Comparison of ENCODE assay signal across 19 mouse cellular contexts in the genomic region with DNA sequence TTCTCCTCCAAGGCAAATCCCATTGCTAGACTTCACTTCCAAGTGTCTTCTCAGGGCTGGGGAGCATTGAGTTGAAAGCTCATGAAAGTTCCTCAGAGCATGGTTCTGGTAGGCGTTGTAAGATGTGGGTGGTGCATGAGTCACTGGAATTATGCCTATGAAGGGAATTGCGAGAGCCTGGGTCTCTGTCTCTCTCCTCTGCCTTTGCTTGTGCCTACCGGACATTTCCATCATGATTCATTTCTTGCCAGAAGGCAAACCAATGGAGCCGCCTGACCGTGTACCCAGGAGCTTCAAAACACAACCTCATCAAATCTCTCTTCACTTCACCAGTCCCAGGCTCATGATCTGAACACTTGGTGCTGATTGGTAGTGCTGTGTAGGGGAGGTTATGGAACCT. TPM values are rescaled to one million over a fixed set of nuclear protein-coding genes. Genes with fewer than 3 reads are reported as not detected.
DNase-seq lines count a peak whose midpoint lies in the region; TF ChIP-seq lines count a peak whose summit lies in the region.
"Had no signal": no experiment of that assay in that cellular context is flagged by ENCODE, and none has a peak within 500 bp of the region (broad histone marks: within the 10 kb centered on the region; RNA-seq: fewer than 3 reads in every experiment).

No protein-coding gene starts in this region.

- H3K27ac ChIP-seq in macrophage = peak overlapping the region; percentile 38
- no peak overlapping the region for H3K27ac ChIP-seq in kidney, adult 2 months (ENCODE audit: insufficient read depth, low read depth, low read length)
- H3K27ac ChIP-seq: embryonic facial prominence, embryonic 10.5 days; forebrain, embryonic 12.5 days; layer of hippocampus, adult 2 months; liver, embryonic 15.5 days had no signal

- no peak for TF ChIP-seq POLR2A in kidney, adult 2 months (IDR thresholded peaks at IDR 0.05; ENCODE audit: low read depth, low read length)

- no peaks in the 10 kb centered on the region for H3K79me2 ChIP-seq in macrophage (ENCODE audit: inconsistent target)

- TF ChIP-seq CTCF in kidney, adult 2 months (conservative IDR thresholded peaks at IDR 0.05; ENCODE audit: insufficient read depth, insufficient read length, low read depth, low read length) = no peak

- intact Hi-C loops in left cerebral cortex, postnatal 4 days (cut with DNase I) = no loop called here

- H3K4me3 ChIP-seq in macrophage (ENCODE audit: inconsistent target) = no peak overlapping the region
- H3K4me3 ChIP-seq in kidney, adult 2 months (ENCODE audit: insufficient read depth, low read depth, low read length) = no peak overlapping the region
- H3K4me3 ChIP-seq: embryonic facial prominence, embryonic 10.5 days; forebrain, embryonic 12.5 days; layer of hippocampus, adult 2 months; liver, embryonic 15.5 days; megakaryocyte, embryonic 14.5 days had no signal

- 63% methylated on average over 5 of the region's 5 CpGs for WGBS in macrophage (ENCODE audit: missing documents)
- WGBS in kidney, adult 2 months = 77% methylated on average over 5 of the region's 5 CpGs

- peaks cover 3% of the 10 kb centered on the region; the same call in 1 of the 2 replicates for H3K4me1 ChIP-seq in kidney, adult 2 months (ENCODE audit: control insufficient read depth, insufficient read depth, low read length)
- H3K4me1 ChIP-seq: embryonic facial prominence, embryonic 10.5 days; forebrain, embryonic 12.5 days had no signal

- peak; percentile 44 to 57 for DNase-seq in left cerebral cortex, adult 18-20 months (ENCODE audit: low spot score in 2 of 2)
- no peak for DNase-seq in left cerebral cortex, postnatal 4 days
- peak; percentile 46 for DNase-seq in 3134 (ENCODE audit: extremely low read depth, insufficient read length, low spot score)
- DNase-seq in NIH3T3 (ENCODE audit: low read depth) = peak; percentile 71
- no peak for DNase-seq in kidney, adult 2 months
- DNase-seq in adrenal gland, postnatal 14 days = no peak
- DNase-seq: adrenal gland, postnatal 36 days; cerebellum, adult 9-10 months; kidney, adult 11 months; kidney, postnatal 10 days; lung, postnatal 10 days; midbrain, embryonic 14.5 days; thymus, postnatal 36 days had no signal

- H3K27me3 ChIP-seq in kidney, adult 2 months (replicated peaks; ENCODE audit: control insufficient read depth, insufficient read depth, low read length) = no peaks in the 10 kb centered on the region

- no peaks in the 10 kb centered on the region for H3K36me3 ChIP-seq in macrophage (ENCODE audit: inconsistent target)
- no peaks in the 10 kb centered on the region for H3K36me3 ChIP-seq in kidney, adult 2 months (ENCODE audit: control insufficient read depth, insufficient read depth, low read length)
- H3K36me3 ChIP-seq: embryonic facial prominence, embryonic 10.5 days; forebrain, embryonic 12.5 days; liver, embryonic 15.5 days had no signal

RNA-seq across cellular contexts. Expression of a gene that starts 11.8 kb away (rescaled TPM):
- total RNA-seq in left cerebral cortex, adult 18-20 months (2021) = 100 to 1,000 TPM; 341 to 343 TPM
- total RNA-seq in left cerebral cortex, postnatal 4 days (2021) = 100 to 1,000 TPM; 278 to 279 TPM
- total RNA-seq in macrophage (2018; cell fraction: chromatin; rRNA removed) = 100 to 1,000 TPM in 9 of 26 experiments, 10 to 100 TPM in 17; 55.1 to 151 (median 86.4) TPM
- 100 to 1,000 TPM; 423 to 668 (median 547) TPM for total RNA-seq in macrophage (2018; cell fraction: cytosol; rRNA removed)
- 100 to 1,000 TPM; 147 to 373 (median 239) TPM for total RNA-seq in macrophage (2018; cell fraction: nucleus; rRNA removed)
- polyA plus RNA-seq in macrophage (2018) = 571 to 1,341 TPM (median 733 TPM) in 3 replicates
- polyA plus RNA-seq in kidney, adult 2 months (2012; rRNA removed) = 316 and 386 TPM in 2 replicates
- 280 and 282 TPM in 2 replicates for total RNA-seq in adrenal gland, postnatal 14 days (2021)

RNA-seq across cellular contexts. Expression of a gene that starts 27.4 kb away (rescaled TPM):
- 100 to 1,000 TPM; 174 to 187 TPM for total RNA-seq in left cerebral cortex, adult 18-20 months (2021)
- total RNA-seq in left cerebral cortex, postnatal 4 days (2021) = 100 to 1,000 TPM; 186 to 197 TPM
- 10 to 100 TPM in 25 of 26 experiments, 1 to 10 TPM in 1; 9.7 to 53.5 (median 26.6) TPM for total RNA-seq in macrophage (2018; cell fraction: chromatin; rRNA removed)
- total RNA-seq in macrophage (2018; cell fraction: cytosol; rRNA removed) = 100 to 1,000 TPM in 4 of 26 experiments, 10 to 100 TPM in 22; 48.9 to 117 (median 81.0) TPM
- total RNA-seq in macrophage (2018; cell fraction: nucleus; rRNA removed) = 100 to 1,000 TPM in 15 of 26 experiments, 10 to 100 TPM in 11; 23.6 to 218 (median 102) TPM
- polyA plus RNA-seq in macrophage (2018) = 109 to 177 TPM (median 163 TPM) in 3 replicates
- 161 and 188 TPM in 2 replicates for polyA plus RNA-seq in kidney, adult 2 months (2012; rRNA removed)
- total RNA-seq in adrenal gland, postnatal 14 days (2021) = 183 and 185 TPM in 2 replicates

Comparison
In these comparisons a context has a peak if more than half of its experiments do, and no peak if none do; other contexts are left out.
1. DNase-seq: peak in left cerebral cortex, adult 18-20 months (2 of 2), 3134 (single experiment) and NIH3T3 (single experiment); none in left cerebral cortex, postnatal 4 days (single experiment), kidney, adult 2 months (single experiment) and adrenal gland, postnatal 14 days (single experiment).